Mouse (Mus musculus) kidney, adult 11 months (tissue): ENCODE data around the gene Gm21366.
"Not testable (repeated sequence)": the region's sequence is repeated elsewhere in the genome, so short reads cannot be mapped to it uniquely, and the experiment has no call there.

ENCODE experiments used
- DNase-seq: peaks from one replicate; pipeline ENCODE4 v3.0.0; 2022

The Gm21366 gene

DNA sequence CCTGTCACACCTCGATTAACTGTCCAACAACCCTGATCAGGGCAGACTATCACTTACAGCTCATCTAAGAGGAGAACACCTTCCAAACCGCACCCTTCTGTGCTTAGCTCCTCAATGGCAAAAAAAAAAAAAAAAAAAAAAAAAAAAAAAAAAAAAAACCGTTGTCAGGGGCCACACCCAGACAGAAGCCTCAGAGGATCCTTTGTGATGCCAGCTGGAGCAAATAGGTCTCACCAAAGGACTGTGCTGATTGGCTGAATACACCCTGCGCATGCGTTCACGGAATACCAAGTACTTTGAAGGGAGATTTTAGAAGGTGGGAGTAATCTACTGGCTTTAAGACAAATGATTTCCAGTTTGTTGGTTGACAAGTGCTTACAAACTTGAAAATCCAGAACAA is at the start of gene Gm21366:
Gene Gm21366 (minus strand): TSS at position 101 of the 400 bp plus-strand sequence.
- not testable (repeated sequence) for DNase-seq
